Mouse (Mus musculus): ENCODE results near the gene Lsamp.
A peak's percentile ranks its signal among the peaks of the same experiment; 100 is the strongest.

The Lsamp gene

GRCm38 (mm10) chr16:39984205-39984634 is at the start of gene Lsamp:
Gene Lsamp, plus strand, starts transcription at chr16:39984361.
- peak; percentile 88 for DNase-seq

GRCm38 (mm10) chr16:39957686-39958085 is 26.5 kb upstream of the Lsamp start:
- no peak for DNase-seq

- no peak for DNase-seq
Measured at GRCm38 (mm10) chr16:39972712-39973111, 11.4 kb upstream of the Lsamp start.

- peak; percentile 46 for DNase-seq
Measured at GRCm38 (mm10) chr16:39984635-39985291, 602 bp downstream of the Lsamp start.

- DNase-seq: no peak
Measured at GRCm38 (mm10) chr16:39988466-39988865, 4.3 kb downstream of the Lsamp start.

- no peak for DNase-seq
Measured at GRCm38 (mm10) chr16:39994821-39995220, 10.7 kb downstream of the Lsamp start.

- no peak for DNase-seq
Measured at GRCm38 (mm10) chr16:40008800-40009199, 24.6 kb downstream of the Lsamp start.

GRCm38 (mm10) chr16:40011106-40011505 is 26.9 kb downstream of the Lsamp start:
- no peak for DNase-seq

- DNase-seq: no peak
Measured at GRCm38 (mm10) chr16:40022611-40023010, 38.5 kb downstream of the Lsamp start.

GRCm38 (mm10) chr16:40036719-40037118 is 52.6 kb downstream of the Lsamp start:
- no peak for DNase-seq

- DNase-seq: no peak
Measured at GRCm38 (mm10) chr16:40059546-40059945, 75.4 kb downstream of the Lsamp start.

- no peak for DNase-seq
Measured at GRCm38 (mm10) chr16:40059968-40060367, 75.8 kb downstream of the Lsamp start.

GRCm38 (mm10) chr16:40060491-40060890 is 76.3 kb downstream of the Lsamp start:
- DNase-seq: no peak

GRCm38 (mm10) chr16:40075556-40075955 is 91.4 kb downstream of the Lsamp start:
- DNase-seq: no peak

- peak; percentile 15 for DNase-seq
Measured at GRCm38 (mm10) chr16:40080224-40080623, 96.1 kb downstream of the Lsamp start.

GRCm38 (mm10) chr16:40104329-40104728 is 120.2 kb downstream of the Lsamp start:
- DNase-seq: no peak

- DNase-seq: no peak
Measured at GRCm38 (mm10) chr16:40182918-40183317, 198.8 kb downstream of the Lsamp start.

- DNase-seq: no peak
Measured at GRCm38 (mm10) chr16:40187987-40188590, 203.9 kb downstream of the Lsamp start.

- no peak for DNase-seq
Measured at GRCm38 (mm10) chr16:40194401-40194800, 210.2 kb downstream of the Lsamp start.

- DNase-seq: no peak
Measured at GRCm38 (mm10) chr16:40194839-40195238, 210.7 kb downstream of the Lsamp start.

GRCm38 (mm10) chr16:40228627-40229026 is 244.5 kb downstream of the Lsamp start:
- DNase-seq: no peak

- no peak for DNase-seq
Measured at GRCm38 (mm10) chr16:40233066-40233465, 248.9 kb downstream of the Lsamp start.

GRCm38 (mm10) chr16:40234151-40234895 is 250.2 kb downstream of the Lsamp start:
- no peak for DNase-seq

GRCm38 (mm10) chr16:40271859-40272258 is 287.7 kb downstream of the Lsamp start:
- DNase-seq: peak; percentile 3

Measured in right cerebral cortex, adult 18-20 months (tissue).